Mouse (Mus musculus) midbrain, embryonic 11.5 days (tissue): ENCODE results near the gene Spata25. TPM values are rescaled to one million over a fixed set of nuclear protein-coding genes. Genes with fewer than 3 reads are reported as not detected.

Source experiments
- ATAC-seq: fragments of 200-750 bp; cut with Nextera tagmentation; 2 replicates; pipeline ENCODE4 v1.8.0; 2017; ENCODE audit warnings: moderate TSS enrichment, moderate library complexity; ENCODE audit not compliant: low FRiP score
- DNase-seq: peaks from one replicate; pipeline ENCODE4 v3.0.0; 2015; ENCODE audit warnings: low spot score; ENCODE audit errors: missing footprints
- H3K27ac ChIP-seq: fragments of 300-500 bp; sonication (generic); 2 replicates; pipeline ENCODE4 v1.5.1; 2014; ENCODE audit warnings: low read depth, low read length
- H3K27me3 ChIP-seq: fragments of 300-500 bp; sonication (generic); 2 replicates; pipeline ENCODE4 v1.6.1; 2014; ENCODE audit warnings: mild to moderate bottlenecking, low read length, moderate library complexity, mixed read lengths; ENCODE audit not compliant: control insufficient read depth, insufficient read depth
- H3K36me3 ChIP-seq: fragments of 300-500 bp; sonication (generic); 2 replicates; pipeline ENCODE4 v1.6.1; 2014; ENCODE audit warnings: mild to moderate bottlenecking, low read length, moderate library complexity, mixed read lengths; ENCODE audit not compliant: control insufficient read depth, insufficient read depth
- H3K4me1 ChIP-seq: fragments of 300-500 bp; sonication (generic); 2 replicates; pipeline ENCODE4 v1.6.1; 2014; ENCODE audit warnings: low read length; ENCODE audit not compliant: control insufficient read depth, insufficient read depth
- H3K4me2 ChIP-seq: fragments of 300-500 bp; sonication (generic); 2 replicates; pipeline ENCODE4 v1.6.1; 2014; ENCODE audit warnings: mild to moderate bottlenecking, moderate library complexity
- H3K4me3 ChIP-seq: fragments of 300-500 bp; sonication (generic); 2 replicates; pipeline ENCODE4 v1.5.1; 2014; ENCODE audit warnings: low read depth, low read length
- H3K9ac ChIP-seq: fragments of 300-500 bp; sonication (generic); 2 replicates; pipeline ENCODE4 v1.6.1; 2014; ENCODE audit warnings: low read length
- H3K9me3 ChIP-seq: fragments of 300-500 bp; sonication (generic); 2 replicates; pipeline ENCODE4 v1.6.1; 2016; ENCODE audit warnings: low read length; ENCODE audit not compliant: control insufficient read depth
- WGBS: fragments of 180-500 bp; shearing (Covaris S2); extraction: QIAGEN DNeasy Blood & Tissue Kit; methylation state at CpG from one replicate; pipeline ENCODE4 v1.1.7; 2014; 5-methylcytosine and 5-hydroxymethylcytosine counted together
- polyA plus RNA-seq: library from polyadenylated mRNA; unstranded; fragments of >200 nt; fragmentation: Nextera tagmentation; extraction: Ambion mirVana; gene quantifications from 2 replicates; pipeline ENCODE4 v1.2.1, GENCODE M21; 2014

Spata25 gene
- polyA plus RNA-seq, 1 experiment from 2014 or later: not detected

GRCm38 (mm10) chr2:164832748-164833301, 4.5 kb upstream of the Spata25 start, which contains the start of gene Ctsa:
Gene Ctsa (plus strand): TSS chr2:164832873.
- no peaks in the 10 kb centered on the region for H3K27me3 ChIP-seq
- peak within 1 kb of the TSS; percentile 100 for H3K4me2 ChIP-seq
- WGBS: 1% methylated on average over 35 of the region's 35 CpGs
- H3K4me1 ChIP-seq: peaks cover 18% of the 10 kb centered on the region
- peak; percentile 69 for ATAC-seq
- DNase-seq: peak; percentile 94
- no peaks in the 10 kb centered on the region for H3K36me3 ChIP-seq
- peak within 1 kb of the TSS; percentile 7; the same call in 1 of the 2 replicates for H3K27ac ChIP-seq
- H3K9me3 ChIP-seq: no peaks in the 10 kb centered on the region
- H3K9ac ChIP-seq: peak within 1 kb of the TSS; percentile 78
- peak within 1 kb of the TSS; percentile 65 for H3K4me3 ChIP-seq

DNA sequence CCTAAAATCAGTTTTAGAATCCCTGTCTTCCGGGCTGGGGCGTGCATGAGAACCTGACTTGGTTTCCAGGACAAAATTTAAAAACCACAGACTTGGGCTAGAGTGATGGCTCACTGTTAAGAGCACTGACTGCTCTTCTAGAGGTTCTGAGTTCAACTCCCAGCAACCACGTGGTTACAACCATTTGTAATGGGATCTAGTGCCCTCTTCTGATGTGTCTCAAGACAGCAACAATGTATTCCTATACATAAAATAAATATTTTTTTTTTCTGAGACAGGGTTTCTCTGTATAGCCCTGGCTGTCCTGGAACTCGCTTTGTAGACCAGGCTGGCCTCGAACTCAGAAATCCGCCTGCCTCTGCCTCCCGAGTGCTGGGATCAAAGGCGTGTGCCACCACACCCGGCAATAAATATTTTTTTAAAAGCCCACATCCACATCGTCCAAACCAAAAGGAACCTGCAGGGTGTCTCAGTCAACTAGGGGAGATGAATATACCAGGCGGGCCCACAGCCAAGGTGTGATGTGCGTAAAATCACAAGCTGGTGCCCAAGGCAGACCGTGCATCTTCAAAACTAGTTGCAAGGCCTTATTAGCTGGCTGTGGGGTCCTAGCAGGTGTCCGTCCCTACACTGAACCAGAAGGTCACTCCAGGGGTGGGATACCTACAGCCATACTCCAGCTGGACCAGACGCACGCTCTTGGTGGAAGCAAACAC, 3.9 kb upstream of the Spata25 start:
- Histone ChIP-seq H3K36me3 (peaks cover 6% of the 10 kb centered on the region; the same call in 1 of the 2 replicates), H3K9ac (peak overlapping the region; percentile 78), H3K27ac (no peak overlapping the region; the same call in 1 of the 2 replicates), H3K4me3 (peak overlapping the region; percentile 65), H3K27me3 (no peaks in the 10 kb centered on the region), H3K4me2 (peak overlapping the region; percentile 100), H3K4me1 (peaks cover 18% of the 10 kb centered on the region), H3K9me3 (no peaks in the 10 kb centered on the region)
- no peak; the same call in 1 of the 2 replicates for ATAC-seq
- 66% methylated on average over 16 of the region's 16 CpGs for WGBS
- DNase-seq: peak; percentile 86

- Histone ChIP-seq H3K4me3 (no peak overlapping the region), H3K9me3 (no peaks in the 10 kb centered on the region), H3K4me2 (no peak overlapping the region), H3K4me1 (peaks cover 18% of the 10 kb centered on the region), H3K36me3 (peaks cover 7% of the 10 kb centered on the region; the same call in 1 of the 2 replicates), H3K9ac (no peak overlapping the region), H3K27me3 (no peaks in the 10 kb centered on the region), H3K27ac (no peak overlapping the region)
- DNase-seq (no peak), ATAC-seq (no peak)
- 92% methylated on average over 10 of the region's 10 CpGs for WGBS
Observed at GRCm38 (mm10) chr2:164831029-164831428, 2.7 kb upstream of the Spata25 start.

DNA sequence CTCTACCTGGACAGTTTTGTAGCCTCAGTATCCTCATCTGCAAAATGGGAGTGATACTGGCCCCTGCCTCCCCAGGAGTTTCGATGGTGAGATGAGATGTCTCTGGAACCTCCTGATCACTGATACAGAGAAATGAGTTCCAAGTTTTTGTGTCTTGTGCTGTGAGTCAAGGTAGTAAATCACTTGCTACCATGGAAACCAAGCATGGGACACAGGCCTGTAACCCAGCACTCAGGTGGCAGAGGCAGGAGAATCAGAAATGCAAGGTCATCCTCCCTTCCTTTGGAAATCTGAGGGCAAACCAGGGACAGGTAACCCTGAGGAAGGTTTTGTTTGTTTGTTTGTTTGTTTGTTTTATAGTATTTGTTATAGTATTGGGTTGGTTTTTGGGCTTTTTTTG, 753 bp upstream of the Spata25 start:
- WGBS: 94% methylated on average over 1 of the region's 1 CpGs
- no peaks in the 10 kb centered on the region for H3K27me3 ChIP-seq
- H3K36me3 ChIP-seq: peaks cover 19% of the 10 kb centered on the region
- DNase-seq (no peak), ATAC-seq (no peak)
- H3K27ac ChIP-seq: no peak overlapping the region
- H3K9ac ChIP-seq: no peak overlapping the region
- H3K4me3 ChIP-seq: no peak overlapping the region
- H3K4me2 ChIP-seq: no peak overlapping the region
- peaks cover 12% of the 10 kb centered on the region for H3K4me1 ChIP-seq
- H3K9me3 ChIP-seq: no peaks in the 10 kb centered on the region

GRCm38 (mm10) chr2:164827146-164827850, 1.0 kb downstream of the Spata25 start:
- ATAC-seq: no peak
- WGBS: 90% methylated on average over 16 of the region's 16 CpGs
- Histone ChIP-seq H3K4me1 (peaks cover 6% of the 10 kb centered on the region; the same call in 1 of the 2 replicates), H3K4me3 (no peak overlapping the region), H3K9me3 (no peaks in the 10 kb centered on the region), H3K27ac (no peak overlapping the region), H3K36me3 (peaks cover 19% of the 10 kb centered on the region), H3K4me2 (no peak overlapping the region), H3K27me3 (no peaks in the 10 kb centered on the region), H3K9ac (no peak overlapping the region)
- no peak for DNase-seq

DNA sequence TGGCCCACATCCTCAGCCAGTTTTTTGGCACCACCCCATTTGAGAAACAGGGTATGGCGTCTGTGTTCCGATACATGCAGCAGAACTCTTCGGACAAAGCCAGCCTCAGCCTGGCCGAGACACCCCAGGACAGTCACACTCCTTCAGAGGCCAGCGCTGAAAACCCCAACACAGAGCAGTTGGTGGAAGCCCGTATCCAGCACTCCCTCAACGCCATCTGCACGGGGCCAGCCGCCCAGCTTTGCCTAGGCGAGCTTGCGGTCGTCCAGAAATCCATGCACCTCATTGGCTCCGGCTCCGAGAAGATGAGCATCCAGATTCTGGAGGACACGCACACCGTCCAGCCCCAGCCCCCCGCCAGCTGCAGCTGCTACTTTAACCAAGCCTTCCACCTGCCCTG, 2.8 kb downstream of the Spata25 start:
- ATAC-seq (no peak), DNase-seq (no peak)
- Histone ChIP-seq H3K9me3 (no peaks in the 10 kb centered on the region), H3K27me3 (no peaks in the 10 kb centered on the region), H3K27ac (no peak overlapping the region), H3K36me3 (peaks cover 19% of the 10 kb centered on the region), H3K4me2 (no peak overlapping the region), H3K4me1 (peaks cover 9% of the 10 kb centered on the region; the same call in 1 of the 2 replicates), H3K4me3 (no peak overlapping the region), H3K9ac (no peak overlapping the region)
- 97% methylated on average over 17 of the region's 17 CpGs for WGBS

GRCm38 (mm10) chr2:164823969-164824368, 4.4 kb downstream of the Spata25 start:
- Histone ChIP-seq H3K4me1 (peaks cover 9% of the 10 kb centered on the region; the same call in 1 of the 2 replicates), H3K27ac (no peak overlapping the region), H3K9ac (no peak overlapping the region), H3K4me2 (no peak overlapping the region; the same call in 1 of the 2 replicates), H3K4me3 (no peak overlapping the region), H3K27me3 (no peaks in the 10 kb centered on the region), H3K9me3 (no peaks in the 10 kb centered on the region), H3K36me3 (peaks cover 19% of the 10 kb centered on the region)
- no peak for DNase-seq
- no peak for ATAC-seq
- WGBS: 88% methylated on average over 4 of the region's 4 CpGs

DNA sequence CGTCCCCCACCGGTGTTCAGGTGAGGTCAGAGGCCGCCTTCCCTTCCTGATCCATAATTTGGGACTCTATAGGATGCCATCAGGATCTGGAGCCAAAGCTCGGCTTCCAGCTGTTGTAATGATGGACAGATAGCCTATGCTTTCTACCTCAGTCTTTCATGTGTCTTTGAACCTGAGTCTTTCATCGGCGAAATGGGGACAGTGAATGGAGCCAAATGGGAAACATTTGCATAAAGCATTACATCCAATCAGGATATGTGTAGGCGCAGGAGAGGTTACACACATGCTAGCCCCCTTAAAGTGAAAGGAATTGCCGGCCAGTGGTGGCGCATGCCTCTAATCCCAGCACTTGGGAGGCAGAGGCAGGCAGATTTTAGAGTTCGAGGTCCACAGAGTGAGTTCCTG, 5.2 kb downstream of the Spata25 start:
- H3K4me2 ChIP-seq: peak overlapping the region; percentile 65
- no peaks in the 10 kb centered on the region for H3K27me3 ChIP-seq
- H3K36me3 ChIP-seq: peaks cover 19% of the 10 kb centered on the region
- peak overlapping the region; percentile 78 for H3K4me3 ChIP-seq
- 3% methylated on average over 10 of the region's 10 CpGs for WGBS
- no peaks in the 10 kb centered on the region for H3K9me3 ChIP-seq
- H3K27ac ChIP-seq: peak overlapping the region; percentile 71; the same call in 1 of the 2 replicates
- ATAC-seq (peak; percentile 74), DNase-seq (no peak)
- H3K9ac ChIP-seq: peak overlapping the region; percentile 83
- H3K4me1 ChIP-seq: peaks cover 9% of the 10 kb centered on the region; the same call in 1 of the 2 replicates
